Mouse (Mus musculus) cortical plate, adult 2 months (tissue): Measurements from ENCODE around the gene Spata2l. TPM values are rescaled to one million over a fixed set of nuclear protein-coding genes. Genes with fewer than 3 reads are reported as not detected.
"Not testable (repeated sequence)": the region's sequence is repeated elsewhere in the genome, so short reads cannot be mapped to it uniquely, and the experiment has no call there.

ENCODE experiments used
- H3K27ac ChIP-seq: fragments of 200-500 bp; 2 replicates; pipeline ENCODE4 v1.5.1; 2012; ENCODE audit warnings: low read length, control low read depth, inconsistent platforms; ENCODE audit not compliant: insufficient read depth
- H3K4me1 ChIP-seq: fragments of 200-500 bp; 2 replicates; pipeline ENCODE4 v1.6.1; 2011; ENCODE audit warnings: low read length; ENCODE audit not compliant: control insufficient read depth, insufficient read depth
- H3K4me3 ChIP-seq: fragments of 200-500 bp; 2 replicates; pipeline ENCODE4 v1.5.1; 2011; ENCODE audit warnings: mild to moderate bottlenecking, low read length, control low read depth; ENCODE audit not compliant: insufficient read depth
- CTCF ChIP-seq: fragments of 200-500 bp; IDR thresholded peaks from 2 replicates; pipeline ENCODE4 v1.5.1; 2011; ENCODE audit warnings: mild to moderate bottlenecking, control low read depth, low read length; ENCODE audit not compliant: insufficient read depth; ENCODE audit errors: extremely low read depth
- POLR2A ChIP-seq: fragments of 200-500 bp; IDR thresholded peaks from 2 replicates; pipeline ENCODE4 v1.6.1; 2011; ENCODE audit warnings: mild to moderate bottlenecking, low read length, control low read depth; ENCODE audit not compliant: insufficient read depth; ENCODE audit errors: extremely low read depth
- polyA plus RNA-seq: library from polyadenylated mRNA; depleted of rRNA; stranded (reverse); fragments of >200 nt; gene quantifications from 2 replicates; pipeline ENCODE4 v1.2.3, GENCODE M21; 2012

Gene Spata2l
- polyA plus RNA-seq, 1 experiment, result 69.8 TPM

DNA sequence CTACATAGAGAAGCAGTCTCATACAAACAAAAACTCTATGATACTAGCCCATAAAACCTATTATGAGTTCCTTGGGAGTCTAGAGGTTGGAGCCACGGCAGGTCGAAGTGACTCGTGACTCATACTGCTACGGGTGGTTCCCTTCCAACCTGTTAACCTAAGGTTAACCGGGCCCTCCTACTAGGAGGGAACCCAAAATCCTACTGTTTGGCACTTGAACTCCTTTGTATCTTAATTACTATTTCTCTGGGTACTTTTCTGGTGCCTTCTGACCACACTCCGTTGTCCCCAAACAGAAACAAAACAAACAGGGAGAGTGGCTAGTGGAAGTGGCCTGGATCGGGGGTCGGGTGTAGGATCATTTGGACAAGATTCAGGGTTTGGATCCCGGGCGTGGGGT is 24.2 kb downstream of the Spata2l start:
- Histone ChIP-seq H3K4me3 (peak overlapping the region; percentile 64), H3K27ac (no peak overlapping the region), H3K4me1 (no peaks in the 10 kb centered on the region; the same call in 1 of the 2 replicates)
- TF ChIP-seq POLR2A (no peak), CTCF (no peak)

- no peak for TF ChIP-seq CTCF
- no peak for TF ChIP-seq POLR2A
These were observed 32.5 kb downstream of the Spata2l start for GRCm38 (mm10) chr8:123203571-123203970.

GRCm38 (mm10) chr8:123202288-123202687 is 33.7 kb downstream of the Spata2l start:
- peak; percentile 86 for TF ChIP-seq CTCF
- TF ChIP-seq POLR2A, result no peak
- Histone ChIP-seq H3K4me3 (no peak overlapping the region), H3K27ac (no peak overlapping the region), H3K4me1 (no peaks in the 10 kb centered on the region)

More at GRCm38 (mm10) chr8:123203571-123203970, 32.5 kb downstream of the Spata2l start:
- Histone ChIP-seq H3K4me1 (no peaks in the 10 kb centered on the region), H3K4me3 (no peak overlapping the region), H3K27ac (no peak overlapping the region)

- TF ChIP-seq POLR2A, result no peak
- H3K4me3 ChIP-seq, result no peak overlapping the region
These were observed 36.2 kb downstream of the Spata2l start for GRCm38 (mm10) chr8:123199864-123200263.

DNA sequence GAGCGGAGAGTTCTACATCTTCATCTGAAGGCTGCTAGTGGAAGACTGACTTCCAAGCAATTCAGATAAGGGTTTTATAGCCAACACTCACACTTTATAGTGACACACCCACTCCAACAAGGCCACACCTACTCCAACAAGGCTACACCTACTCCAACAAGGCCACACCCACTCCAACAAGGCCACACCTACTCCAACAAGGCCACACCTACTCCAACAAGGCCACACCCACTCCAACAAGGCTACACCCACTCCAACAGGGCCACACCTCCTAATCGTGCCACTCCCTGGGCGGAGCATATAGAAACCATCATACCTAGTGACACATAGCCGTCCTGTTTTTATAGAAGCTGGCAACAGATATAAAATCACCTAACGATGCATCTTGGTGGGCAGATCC is 39.0 kb downstream of the Spata2l start:
- H3K4me1 ChIP-seq, H3K4me3 ChIP-seq, H3K27ac ChIP-seq: not testable (repeated sequence)

More at GRCm38 (mm10) chr8:123199864-123200263, 36.2 kb downstream of the Spata2l start:
- Histone ChIP-seq H3K4me1 (no peaks in the 10 kb centered on the region), H3K27ac (no peak overlapping the region)

- H3K4me1 ChIP-seq, result peaks cover 3% of the 10 kb centered on the region
- no peak overlapping the region for H3K27ac ChIP-seq
- TF ChIP-seq POLR2A (no peak), CTCF (no peak)
- no peak overlapping the region for H3K4me3 ChIP-seq
These were observed 42.3 kb downstream of the Spata2l start for GRCm38 (mm10) chr8:123193771-123194170.

DNA sequence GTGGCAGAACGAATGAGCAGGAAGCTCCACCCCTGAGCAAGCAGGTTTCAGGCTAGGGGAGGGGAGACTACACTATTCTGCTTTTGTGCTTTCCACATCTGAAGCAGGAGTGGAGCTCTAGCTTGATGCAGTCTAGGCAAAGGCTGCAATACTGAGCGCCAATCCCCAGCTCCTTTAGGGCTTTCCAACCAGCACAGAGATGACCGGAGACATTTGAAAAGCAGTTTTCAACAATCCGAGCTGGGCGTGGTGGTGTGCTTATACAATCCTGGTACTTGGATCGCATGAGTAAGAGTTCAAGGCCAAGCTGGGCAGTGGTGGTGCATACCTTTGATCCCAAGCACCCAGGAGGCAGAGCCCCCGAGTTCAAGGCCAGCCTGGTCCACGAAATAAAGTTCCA is 44.1 kb downstream of the Spata2l start:
- Histone ChIP-seq H3K4me1 (peaks cover 3% of the 10 kb centered on the region), H3K27ac (no peak overlapping the region), H3K4me3 (no peak overlapping the region)
- TF ChIP-seq CTCF (no peak), POLR2A (no peak)

GRCm38 (mm10) chr8:123190678-123191077 is 45.4 kb downstream of the Spata2l start:
- Histone ChIP-seq H3K4me1 (peaks cover 3% of the 10 kb centered on the region), H3K4me3 (no peak overlapping the region), H3K27ac (no peak overlapping the region)
- TF ChIP-seq POLR2A (no peak), CTCF (peak; percentile 65)

GRCm38 (mm10) chr8:123188841-123189240 is 47.2 kb downstream of the Spata2l start:
- TF ChIP-seq CTCF, result no peak
- no peak for TF ChIP-seq POLR2A
- no peak overlapping the region for H3K4me3 ChIP-seq

DNA sequence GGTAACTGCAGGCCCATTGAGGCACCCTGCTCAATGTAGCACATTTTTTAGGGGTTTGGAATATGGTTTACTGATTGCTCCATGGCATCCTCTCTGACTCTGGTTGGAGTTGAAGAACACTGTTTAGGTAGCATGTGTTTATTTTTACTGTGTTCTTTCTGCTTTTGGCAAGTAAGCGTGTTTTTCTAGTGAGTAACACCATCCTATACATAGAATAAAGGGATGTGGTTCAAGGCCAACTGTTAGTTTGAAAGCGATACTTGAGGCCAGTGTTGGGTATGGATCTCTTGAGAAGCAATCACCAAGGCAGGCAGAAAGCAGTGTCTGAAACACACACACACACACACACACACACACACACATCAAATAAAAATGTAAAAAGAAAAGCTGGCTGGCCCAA is 48.0 kb downstream of the Spata2l start:
- Histone ChIP-seq H3K27ac (no peak overlapping the region), H3K4me1 (peaks cover 3% of the 10 kb centered on the region), H3K4me3 (no peak overlapping the region)
- TF ChIP-seq POLR2A (no peak), CTCF (no peak)

More at GRCm38 (mm10) chr8:123188841-123189240, 47.2 kb downstream of the Spata2l start:
- Histone ChIP-seq H3K27ac (no peak overlapping the region), H3K4me1 (peaks cover 3% of the 10 kb centered on the region)

GRCm38 (mm10) chr8:123185566-123186409 is 50.2 kb downstream of the Spata2l start, which contains the start of gene Dpep1:
TSS of gene Dpep1 (plus strand) at chr8:123186242.
- no peak within 1 kb of the TSS for H3K27ac ChIP-seq
- H3K4me1 ChIP-seq, result peaks cover 3% of the 10 kb centered on the region
- no peak for TF ChIP-seq POLR2A
- no peak for TF ChIP-seq CTCF
- no peak within 1 kb of the TSS for H3K4me3 ChIP-seq
